Mouse (Mus musculus): ENCODE results near the gene Olfr573-ps1.

DNA sequence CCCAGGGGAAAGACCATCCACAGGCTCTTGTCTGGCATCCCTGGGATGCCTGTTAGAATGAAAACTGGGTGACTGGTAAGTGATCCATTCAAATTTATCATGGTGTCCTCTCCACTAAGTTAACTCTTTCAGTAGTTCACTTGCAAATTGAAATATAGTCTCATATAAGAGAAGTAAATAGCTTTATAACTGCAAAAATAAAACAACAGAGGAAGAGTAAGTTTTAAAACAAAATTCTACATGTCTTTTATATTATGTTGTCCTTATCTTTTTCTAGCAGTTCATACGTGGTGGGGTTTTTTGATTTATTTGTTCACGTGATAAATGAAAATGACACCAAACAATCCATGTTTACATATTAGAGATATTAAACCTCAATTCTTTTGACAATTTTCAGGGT lies at the start of gene Olfr573-ps1:
- no peak for TF ChIP-seq CTCF (IDR thresholded peaks at IDR 0.05; ENCODE audit: control insufficient read depth, insufficient read depth, insufficient replicate concordance, low read depth, low read length)
- no peak for TF ChIP-seq POLR2A (IDR thresholded peaks at IDR 0.05; ENCODE audit: control insufficient read depth, low read depth, low read length)

Data from testis, adult 2 months (tissue).